Mouse (Mus musculus) retina, postnatal 7 days (tissue): ENCODE data around the gene Heatr6.

ENCODE experiments used
- DNase-seq: peaks from one replicate; pipeline ENCODE4 v3.0.0-alpha.2; 2012; ENCODE audit warnings: low read depth, low spot score

Gene Heatr6

GRCm38 (mm10) chr11:83753581-83754181, at the start of gene Heatr6:
Gene Heatr6, plus strand, starts transcription at chr11:83753696.
- DNase-seq = peak; percentile 87

DNA sequence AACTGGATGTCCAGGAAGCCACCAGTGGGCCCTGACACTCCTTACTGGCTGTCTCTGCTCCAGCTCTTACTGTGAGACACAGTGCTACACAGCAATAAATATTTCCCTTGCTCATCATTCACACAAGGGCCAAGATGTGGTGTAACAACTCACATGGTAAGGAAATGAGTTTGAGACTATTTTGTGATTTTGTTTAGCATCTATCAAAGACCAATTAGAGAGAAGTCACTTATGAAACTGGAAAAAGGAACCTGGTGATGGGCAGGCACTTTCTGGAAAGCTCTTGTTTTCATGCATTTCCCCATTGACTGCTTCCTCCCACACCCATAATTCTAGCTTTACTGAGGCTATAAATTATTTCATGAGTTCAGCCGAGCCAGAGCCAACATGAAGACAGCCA, 49.8 kb upstream of the Heatr6 start, which contains the start of gene Wfdc17:
TSS of gene Wfdc17 (plus strand) at position 287 of the 400 bp plus-strand sequence.
- no peak for DNase-seq

GRCm38 (mm10) chr11:83708715-83709114, 44.8 kb upstream of the Heatr6 start, which contains the start of gene Wfdc18:
Gene Wfdc18, plus strand, starts transcription at chr11:83709015.
- no peak for DNase-seq

- DNase-seq = no peak
Measured at GRCm38 (mm10) chr11:83709683-83710082, 43.8 kb upstream of the Heatr6 start.

- no peak for DNase-seq
Measured at GRCm38 (mm10) chr11:83712671-83713070, 40.8 kb upstream of the Heatr6 start.

GRCm38 (mm10) chr11:83713925-83714324, 39.6 kb upstream of the Heatr6 start:
- no peak for DNase-seq

DNA sequence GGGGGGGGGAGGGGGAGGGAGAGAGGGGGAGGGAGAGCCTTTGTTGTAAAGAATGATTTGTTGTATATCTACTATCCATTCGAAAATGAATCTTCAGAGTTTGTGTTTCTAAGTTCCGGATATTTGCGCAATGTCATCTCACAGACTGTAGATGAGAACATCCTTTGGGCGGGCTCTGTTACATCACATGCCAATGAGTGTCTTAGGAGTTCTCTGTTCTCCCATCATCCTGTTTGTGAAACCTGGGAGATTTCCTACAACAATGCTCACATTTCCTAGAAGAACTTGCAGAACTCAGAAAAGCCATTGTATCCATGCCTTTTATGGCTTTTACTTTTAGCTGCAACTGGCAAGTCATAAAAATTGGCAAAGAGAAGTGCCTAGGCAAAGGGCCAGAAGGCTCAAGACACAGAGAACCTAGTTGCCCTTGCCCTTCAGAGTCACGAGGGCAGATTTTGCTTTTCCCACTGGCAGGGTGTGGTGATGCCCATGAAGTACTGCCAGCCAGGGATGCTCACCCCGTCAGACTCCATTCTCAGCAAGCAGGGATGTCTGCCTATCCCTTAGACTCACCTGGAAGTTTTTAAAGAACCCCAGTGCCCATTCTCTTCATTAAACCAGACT, 36.3 kb upstream of the Heatr6 start:
- no peak for DNase-seq

- no peak for DNase-seq
Measured at GRCm38 (mm10) chr11:83720766-83721165, 32.7 kb upstream of the Heatr6 start.

GRCm38 (mm10) chr11:83728757-83729432, 24.6 kb upstream of the Heatr6 start:
- no peak for DNase-seq

- DNase-seq = no peak
Measured at GRCm38 (mm10) chr11:83731116-83731515, 22.4 kb upstream of the Heatr6 start.

DNA sequence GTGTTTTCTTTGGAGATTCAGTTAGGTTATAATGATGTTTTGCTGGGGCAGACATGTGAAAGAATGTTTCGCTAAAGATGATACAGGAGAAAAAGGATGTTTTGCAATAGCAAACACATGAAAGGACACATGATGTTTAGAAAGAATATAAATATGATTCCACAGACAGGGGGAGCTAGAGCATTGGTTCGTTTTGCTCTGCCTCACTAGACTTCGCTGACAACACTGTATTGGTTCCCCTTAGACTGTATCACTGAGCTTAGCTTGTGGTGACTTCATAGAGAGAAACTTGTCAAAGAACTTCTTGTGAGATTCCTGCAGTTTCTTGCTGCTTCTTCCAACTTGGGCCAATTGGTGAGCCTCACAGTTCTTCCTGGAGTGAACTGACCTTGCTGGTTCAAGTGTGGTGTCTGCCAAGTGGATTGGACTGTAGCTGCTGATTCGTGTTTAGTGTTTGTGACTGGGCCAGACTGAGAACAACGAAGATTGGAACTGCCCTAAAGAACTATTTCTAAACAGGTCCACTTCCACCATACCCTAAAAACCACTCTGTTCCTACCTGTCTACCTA, 20.3 kb upstream of the Heatr6 start:
- DNase-seq = no peak

- DNase-seq = no peak
Measured at GRCm38 (mm10) chr11:83734215-83734614, 19.3 kb upstream of the Heatr6 start.

GRCm38 (mm10) chr11:83735881-83736280, 17.6 kb upstream of the Heatr6 start:
- no peak for DNase-seq

- no peak for DNase-seq
Measured at GRCm38 (mm10) chr11:83737109-83737558, 16.4 kb upstream of the Heatr6 start.

- peak; percentile 43 for DNase-seq
Measured at GRCm38 (mm10) chr11:83739241-83739640, 14.3 kb upstream of the Heatr6 start.

DNA sequence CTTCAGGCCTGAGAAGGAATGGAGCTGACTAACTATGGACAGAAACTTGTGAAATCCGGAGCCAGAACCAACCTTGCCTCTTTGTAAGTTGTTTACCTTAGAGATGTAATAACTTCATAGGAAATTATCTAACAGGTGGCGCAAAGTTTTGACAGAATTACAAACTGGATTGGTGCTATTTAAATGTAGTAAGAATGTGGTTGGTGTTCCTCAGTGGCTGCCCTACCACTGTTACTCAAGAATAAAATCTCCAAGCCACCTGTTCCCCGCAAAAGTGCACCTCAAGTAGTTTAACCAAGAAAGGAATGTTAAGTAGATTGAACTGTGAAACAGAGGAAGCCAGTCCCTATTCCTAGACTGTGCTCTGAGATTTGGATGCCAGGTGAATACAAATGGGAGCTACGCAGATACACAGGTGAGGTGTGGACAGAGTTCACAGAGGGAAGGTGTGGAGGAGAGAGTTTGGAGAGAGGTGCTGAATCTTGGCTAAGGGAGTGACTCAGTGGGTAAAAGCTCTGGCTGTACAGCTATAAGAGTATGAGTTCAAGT, 13.0 kb upstream of the Heatr6 start:
- no peak for DNase-seq

DNA sequence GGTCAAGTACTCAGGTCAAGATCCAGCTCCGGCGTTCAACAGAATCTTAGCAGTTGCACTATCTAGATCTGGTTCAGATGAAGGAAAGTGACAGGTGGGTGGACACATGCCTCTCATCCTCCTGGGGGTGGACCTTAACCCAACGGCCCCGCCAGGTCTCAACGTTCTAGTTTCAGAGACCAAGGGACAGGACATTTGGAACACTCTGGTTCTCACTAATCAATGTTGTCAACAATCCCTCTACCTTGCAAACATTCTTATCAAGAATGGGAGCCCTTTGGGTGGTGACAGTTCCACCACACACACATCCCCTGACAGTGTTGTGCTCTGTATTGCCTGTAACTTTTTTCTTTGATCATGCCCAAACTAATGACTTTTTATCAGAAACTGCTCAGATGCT, 11.7 kb upstream of the Heatr6 start:
- DNase-seq = no peak

GRCm38 (mm10) chr11:83742731-83743355, 10.7 kb upstream of the Heatr6 start:
- DNase-seq = no peak

GRCm38 (mm10) chr11:83743525-83743924, 10.0 kb upstream of the Heatr6 start:
- no peak for DNase-seq

GRCm38 (mm10) chr11:83746152-83746551, 7.3 kb upstream of the Heatr6 start:
- DNase-seq = no peak

DNA sequence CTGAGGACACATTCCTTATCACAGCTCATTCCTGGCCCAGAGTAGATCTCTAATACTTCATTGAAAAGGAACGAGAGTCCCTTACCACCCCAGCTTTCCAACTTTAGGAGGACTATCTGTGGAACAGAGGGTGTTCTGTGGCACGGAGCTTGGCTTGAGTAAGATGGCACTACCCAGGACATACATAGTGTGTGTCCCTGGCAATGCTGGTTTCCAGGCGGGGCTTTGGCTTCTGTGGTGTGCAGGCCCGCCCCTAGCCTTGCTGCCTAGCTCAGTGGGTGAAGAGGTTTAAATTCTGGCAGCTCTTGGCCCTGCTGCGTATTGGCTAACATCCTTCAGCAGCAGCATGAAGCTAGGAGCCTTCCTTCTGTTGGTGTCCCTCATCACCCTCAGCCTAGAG, 6.8 kb upstream of the Heatr6 start, which contains the start of gene Wfdc21:
TSS of gene Wfdc21 (plus strand) at position 260 of the 400 bp plus-strand sequence.
- no peak for DNase-seq
